Comparison of ENCODE assay signal across 21 mouse cellular contexts in the genomic region with DNA sequence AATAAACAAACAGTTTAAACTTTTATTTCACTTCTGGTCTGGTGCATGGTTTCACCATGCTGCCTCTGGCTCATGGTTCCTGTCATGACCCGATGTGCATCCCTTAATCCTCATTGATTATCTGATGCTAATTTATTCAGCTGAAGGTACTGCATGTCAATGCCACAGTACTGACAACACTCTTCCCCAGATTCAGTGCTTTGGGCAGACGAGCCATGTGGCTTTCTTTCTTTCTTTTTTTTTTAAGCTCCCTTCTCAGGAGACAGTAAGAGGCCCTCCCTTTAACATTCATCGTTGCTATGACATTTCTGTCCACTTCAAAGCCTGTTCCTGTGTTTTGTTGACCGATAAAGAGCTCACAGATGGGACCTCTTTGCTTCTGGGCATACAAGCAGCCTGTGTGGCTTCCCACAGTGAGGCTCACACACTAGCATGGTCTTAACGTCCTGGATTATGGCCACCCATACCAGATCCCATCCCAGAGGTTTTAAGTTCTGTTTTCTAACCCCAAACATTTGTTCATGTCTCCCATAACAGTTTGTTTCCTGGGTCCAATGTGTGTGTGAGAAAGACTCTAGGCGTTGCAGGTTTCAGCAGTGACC. TPM values are rescaled to one million over a fixed set of nuclear protein-coding genes. Genes with fewer than 3 reads are reported as not detected.
A peak's percentile ranks its signal among the peaks of the same experiment; 100 is the strongest.
DNase-seq lines count a peak whose midpoint lies in the region; ATAC-seq lines count a peak whose summit lies in the region.
"Had no signal": no experiment of that assay in that cellular context is flagged by ENCODE, and none has a peak within 500 bp of the region (broad histone marks: within the 10 kb centered on the region; RNA-seq: fewer than 3 reads in every experiment).

No protein-coding gene starts in this region.

- no peaks in the 10 kb centered on the region for H3K9me3 ChIP-seq in intestine, embryonic 14.5 days (ENCODE audit: control insufficient read depth, low read length)
- H3K9me3 ChIP-seq in intestine, embryonic 15.5 days = no peaks in the 10 kb centered on the region
- no peaks in the 10 kb centered on the region for H3K9me3 ChIP-seq in midbrain, embryonic 14.5 days (ENCODE audit: control insufficient read depth, low read length)
- H3K9me3 ChIP-seq in neural tube, embryonic 15.5 days (replicated peaks) = no peaks in the 10 kb centered on the region
- H3K9me3 ChIP-seq: forebrain, embryonic 10.5 days; limb, embryonic 15.5 days had no signal

- H3K27ac ChIP-seq in intestine, embryonic 14.5 days (ENCODE audit: low read depth) = no peak overlapping the region
- no peak overlapping the region for H3K27ac ChIP-seq in intestine, embryonic 15.5 days
- H3K27ac ChIP-seq in midbrain, embryonic 14.5 days (replicated peaks; ENCODE audit: low read depth, low read length) = no peak overlapping the region
- H3K27ac ChIP-seq in neural tube, embryonic 15.5 days (replicated peaks) = no peak overlapping the region
- H3K27ac ChIP-seq: forebrain, embryonic 10.5 days; gastrocnemius, adult 2 months; limb, embryonic 15.5 days had no signal

- 40% methylated on average over 6 of the region's 6 CpGs for WGBS in intestine, embryonic 14.5 days
- WGBS in intestine, embryonic 15.5 days = 41% methylated on average over 6 of the region's 6 CpGs
- 13% methylated on average over 6 of the region's 6 CpGs for WGBS in midbrain, embryonic 14.5 days
- WGBS in neural tube, embryonic 15.5 days = 28% methylated on average over 6 of the region's 6 CpGs

- no peak for ATAC-seq in intestine, embryonic 14.5 days (replicated peaks; ENCODE audit: low FRiP score, low TSS enrichment, low read depth)
- no peak for ATAC-seq in intestine, embryonic 15.5 days
- no peak for ATAC-seq in midbrain, embryonic 14.5 days (ENCODE audit: low FRiP score, low TSS enrichment)
- no peak for ATAC-seq in neural tube, embryonic 15.5 days (ENCODE audit: low FRiP score)

- DNase-seq in intestine, embryonic 14.5 days (ENCODE audit: low spot score) = peak; percentile 24
- DNase-seq in A20 (ENCODE audit: low read depth, low spot score) (peak; percentile 52), adipocyte (ENCODE audit: low spot score) (peak; percentile 30)
- peak; percentile 8 for DNase-seq in midbrain, embryonic 14.5 days
- no peak for DNase-seq in cerebellum, adult 9-10 months
- DNase-seq: adrenal gland, postnatal 36 days; cerebellum, adult 9-11 months; gastrocnemius, adult 2 months; heart, postnatal 36 days; kidney, adult 2 months; kidney, postnatal 25 days; lung, embryonic 14.5 days; lung, postnatal 4 days; right cerebral cortex, adult 18-20 months; thymus, postnatal 25 days had no signal

- no peak overlapping the region for H3K4me3 ChIP-seq in intestine, embryonic 14.5 days (ENCODE audit: low read depth, low read length)
- no peak overlapping the region for H3K4me3 ChIP-seq in intestine, embryonic 15.5 days (replicated peaks)
- no peak overlapping the region for H3K4me3 ChIP-seq in midbrain, embryonic 14.5 days (replicated peaks; ENCODE audit: low read depth, low read length)
- H3K4me3 ChIP-seq in neural tube, embryonic 15.5 days (replicated peaks) = no peak overlapping the region
- H3K4me3 ChIP-seq: forebrain, embryonic 10.5 days; gastrocnemius, adult 2 months; limb, embryonic 15.5 days had no signal

- H3K9ac ChIP-seq in intestine, embryonic 14.5 days (ENCODE audit: low read length) = no peak overlapping the region
- H3K9ac ChIP-seq in intestine, embryonic 15.5 days = no peak overlapping the region
- no peak overlapping the region for H3K9ac ChIP-seq in midbrain, embryonic 14.5 days (replicated peaks; ENCODE audit: low read length)
- H3K9ac ChIP-seq in neural tube, embryonic 15.5 days (replicated peaks) = no peak overlapping the region
- H3K9ac ChIP-seq: limb, embryonic 15.5 days; lung, embryonic 14.5 days had no signal

- no peaks in the 10 kb centered on the region for H3K27me3 ChIP-seq in intestine, embryonic 14.5 days (replicated peaks; ENCODE audit: control insufficient read depth, insufficient read depth, low read length)
- no peaks in the 10 kb centered on the region for H3K27me3 ChIP-seq in intestine, embryonic 15.5 days (replicated peaks)
- no peaks in the 10 kb centered on the region for H3K27me3 ChIP-seq in midbrain, embryonic 14.5 days (ENCODE audit: control insufficient read depth, insufficient read depth, low read length)
- no peaks in the 10 kb centered on the region for H3K27me3 ChIP-seq in neural tube, embryonic 15.5 days (replicated peaks)
- H3K27me3 ChIP-seq: limb, embryonic 15.5 days had no signal

- no peak overlapping the region for H3K4me2 ChIP-seq in intestine, embryonic 14.5 days (ENCODE audit: low read length)
- H3K4me2 ChIP-seq in intestine, embryonic 15.5 days (replicated peaks) = no peak overlapping the region
- no peak overlapping the region for H3K4me2 ChIP-seq in midbrain, embryonic 14.5 days (ENCODE audit: low read length)
- no peak overlapping the region for H3K4me2 ChIP-seq in neural tube, embryonic 15.5 days
- H3K4me2 ChIP-seq: limb, embryonic 15.5 days; lung, embryonic 14.5 days had no signal

- H3K4me1 ChIP-seq in intestine, embryonic 14.5 days (replicated peaks; ENCODE audit: control insufficient read depth, insufficient read depth, low read length) = no peaks in the 10 kb centered on the region
- H3K4me1 ChIP-seq in intestine, embryonic 15.5 days (replicated peaks) = no peaks in the 10 kb centered on the region
- H3K4me1 ChIP-seq in midbrain, embryonic 14.5 days (ENCODE audit: control insufficient read depth, insufficient read depth, low read length) = peaks cover 8% of the 10 kb centered on the region
- no peaks in the 10 kb centered on the region for H3K4me1 ChIP-seq in neural tube, embryonic 15.5 days
- H3K4me1 ChIP-seq: limb, embryonic 15.5 days had no signal

- H3K36me3 ChIP-seq in intestine, embryonic 14.5 days (ENCODE audit: control insufficient read depth, insufficient read depth, low read length) = peaks cover 7% of the 10 kb centered on the region
- no peaks in the 10 kb centered on the region for H3K36me3 ChIP-seq in intestine, embryonic 15.5 days
- no peaks in the 10 kb centered on the region for H3K36me3 ChIP-seq in midbrain, embryonic 14.5 days (ENCODE audit: control insufficient read depth, insufficient read depth, low read length)
- H3K36me3 ChIP-seq in neural tube, embryonic 15.5 days = no peaks in the 10 kb centered on the region
- H3K36me3 ChIP-seq: forebrain, embryonic 10.5 days had no signal

RNA-seq across cellular contexts. Expression of gene Prg2, which starts 17.3 kb away (rescaled TPM):
- polyA plus RNA-seq in intestine, embryonic 14.5 days (2014; fragmentation: Nextera tagmentation; extraction: Ambion mirVana) = not detected in 2 replicates
- 0.48 and 0.75 TPM in 2 replicates for polyA plus RNA-seq in intestine, embryonic 15.5 days (2015; fragmentation: Nextera tagmentation; extraction: Ambion mirVana)
- not detected in 2 replicates for polyA plus RNA-seq in midbrain, embryonic 14.5 days (2014; fragmentation: Nextera tagmentation; extraction: Ambion mirVana)
- 0.22 and 0.69 TPM in 2 replicates for polyA plus RNA-seq in neural tube, embryonic 15.5 days (2015; fragmentation: Nextera tagmentation; extraction: Ambion mirVana)
- polyA plus RNA-seq: cortical plate, adult 2 months; forebrain, embryonic 10.5 days; heart, embryonic 14.5 days; lung, embryonic 14.5 days had no signal

RNA-seq across cellular contexts. Expression of gene Prg3, which starts 25.0 kb away (rescaled TPM):
- not detected in 2 replicates for polyA plus RNA-seq in intestine, embryonic 14.5 days (2014; fragmentation: Nextera tagmentation; extraction: Ambion mirVana)
- not detected in 2 replicates for polyA plus RNA-seq in intestine, embryonic 15.5 days (2015; fragmentation: Nextera tagmentation; extraction: Ambion mirVana)
- polyA plus RNA-seq in midbrain, embryonic 14.5 days (2014; fragmentation: Nextera tagmentation; extraction: Ambion mirVana) = not detected in 2 replicates
- not detected in 2 replicates for polyA plus RNA-seq in neural tube, embryonic 15.5 days (2015; fragmentation: Nextera tagmentation; extraction: Ambion mirVana)
- polyA plus RNA-seq: cortical plate, adult 2 months; forebrain, embryonic 10.5 days; heart, embryonic 14.5 days; limb, embryonic 15.5 days; lung, embryonic 14.5 days had no signal

RNA-seq across cellular contexts. Expression of gene Slc43a3, which starts 26.6 kb away (rescaled TPM):
- 46.7 and 54.7 TPM in 2 replicates for polyA plus RNA-seq in intestine, embryonic 14.5 days (2014; fragmentation: Nextera tagmentation; extraction: Ambion mirVana)
- 45.4 and 48.2 TPM in 2 replicates for polyA plus RNA-seq in intestine, embryonic 15.5 days (2015; fragmentation: Nextera tagmentation; extraction: Ambion mirVana)
- 1.7 and 4.2 TPM in 2 replicates for polyA plus RNA-seq in midbrain, embryonic 14.5 days (2014; fragmentation: Nextera tagmentation; extraction: Ambion mirVana)
- polyA plus RNA-seq in neural tube, embryonic 15.5 days (2015; fragmentation: Nextera tagmentation; extraction: Ambion mirVana) = 5.7 and 15.2 TPM in 2 replicates
